Mouse (Mus musculus) left cerebral cortex, postnatal 25 days (tissue): ENCODE measurements around the gene Otulinl. TPM values are rescaled to one million over a fixed set of nuclear protein-coding genes. Genes with fewer than 3 reads are reported as not detected.
"Not testable (repeated sequence)": the region's sequence is repeated elsewhere in the genome, so short reads cannot be mapped to it uniquely, and the experiment has no call there.

Source experiments
- DNase-seq, 2 experiments: peaks; one replicate each; pipeline ENCODE4 v3.0.0; 2022; ENCODE audit warnings: low spot score in 2 of 2, mixed read lengths in 1 of 2
- intact Hi-C: fragments of 180-260 bp; cut with DNase I; formaldehyde crosslinking; loops from one replicate; pipeline ENCODE4 v1.15.1; 2025
- total RNA-seq, 2 experiments: library from RNA; stranded (reverse); gene quantifications; 2 replicates each; pipeline ENCODE4 v1.2.3; 2021

The Otulinl gene
- 10 to 100 TPM; 32.3 to 38.7 TPM for total RNA-seq

DNA sequence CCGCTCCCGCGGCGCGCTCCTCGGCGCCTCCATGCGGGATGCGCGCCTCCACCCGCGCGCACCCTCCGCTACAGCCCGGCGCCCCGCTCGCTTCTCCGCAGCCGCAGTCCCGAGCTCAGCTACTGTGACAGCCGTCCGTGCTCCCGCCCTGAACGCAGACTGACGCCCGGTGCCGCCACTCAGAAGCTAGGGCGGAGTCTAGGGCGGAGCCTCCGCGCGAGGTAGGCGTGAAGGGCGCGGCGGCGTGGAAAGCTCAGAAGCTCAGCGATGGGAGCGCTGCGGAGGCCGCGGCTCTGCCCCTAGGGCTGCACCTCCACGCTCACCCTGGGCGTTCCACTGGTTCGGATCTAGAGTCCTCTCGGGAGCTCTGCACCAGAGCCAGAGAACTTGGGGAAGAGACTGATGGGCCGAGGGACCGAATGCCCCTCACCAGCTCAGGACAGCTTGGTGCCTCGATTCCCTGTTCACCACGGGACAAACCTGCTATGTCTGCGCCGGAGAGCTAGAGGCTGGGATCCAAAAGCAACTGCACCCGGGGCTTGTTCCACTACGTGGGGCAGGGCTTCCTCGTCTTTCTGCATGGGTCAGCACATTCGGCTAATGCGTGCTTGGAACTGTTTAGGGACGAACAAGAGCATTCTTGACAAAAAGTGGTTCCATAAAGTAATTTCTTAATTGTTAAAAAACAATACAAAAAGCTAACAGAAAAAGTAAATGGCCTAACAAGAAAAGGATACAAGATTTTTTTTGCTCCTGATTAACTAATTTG, at the start of gene Otulinl:
TSS of gene Otulinl (minus strand) at position 161 of the 769 bp plus-strand sequence.
- intact Hi-C loops, result no loop called here

DNA sequence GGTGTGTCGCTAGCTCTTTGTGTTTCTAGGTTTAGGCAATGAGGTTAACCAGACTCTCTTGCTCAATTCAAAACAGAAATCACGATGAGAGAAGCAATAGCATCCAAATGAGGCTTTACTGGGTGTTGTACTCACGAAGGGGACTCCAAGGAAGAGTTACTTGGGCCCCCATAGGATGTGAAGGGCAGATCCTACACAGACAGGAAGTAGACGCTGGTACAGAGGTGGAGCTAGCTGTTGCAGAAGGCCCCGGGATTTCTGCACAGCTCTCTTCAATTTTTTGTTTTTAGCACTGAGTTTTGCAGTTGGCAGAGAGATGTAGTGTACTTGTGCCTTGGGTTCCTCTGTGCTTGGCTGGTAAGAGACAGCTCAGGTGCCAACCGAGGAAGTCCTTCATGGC, 44.8 kb upstream of the Otulinl start:
- DNase-seq, result no peak
- intact Hi-C loops, result no loop called here

More for the DNA sequence above, at the start of gene Otulinl:
- DNase-seq, result peak; percentile 97 to 98

DNA sequence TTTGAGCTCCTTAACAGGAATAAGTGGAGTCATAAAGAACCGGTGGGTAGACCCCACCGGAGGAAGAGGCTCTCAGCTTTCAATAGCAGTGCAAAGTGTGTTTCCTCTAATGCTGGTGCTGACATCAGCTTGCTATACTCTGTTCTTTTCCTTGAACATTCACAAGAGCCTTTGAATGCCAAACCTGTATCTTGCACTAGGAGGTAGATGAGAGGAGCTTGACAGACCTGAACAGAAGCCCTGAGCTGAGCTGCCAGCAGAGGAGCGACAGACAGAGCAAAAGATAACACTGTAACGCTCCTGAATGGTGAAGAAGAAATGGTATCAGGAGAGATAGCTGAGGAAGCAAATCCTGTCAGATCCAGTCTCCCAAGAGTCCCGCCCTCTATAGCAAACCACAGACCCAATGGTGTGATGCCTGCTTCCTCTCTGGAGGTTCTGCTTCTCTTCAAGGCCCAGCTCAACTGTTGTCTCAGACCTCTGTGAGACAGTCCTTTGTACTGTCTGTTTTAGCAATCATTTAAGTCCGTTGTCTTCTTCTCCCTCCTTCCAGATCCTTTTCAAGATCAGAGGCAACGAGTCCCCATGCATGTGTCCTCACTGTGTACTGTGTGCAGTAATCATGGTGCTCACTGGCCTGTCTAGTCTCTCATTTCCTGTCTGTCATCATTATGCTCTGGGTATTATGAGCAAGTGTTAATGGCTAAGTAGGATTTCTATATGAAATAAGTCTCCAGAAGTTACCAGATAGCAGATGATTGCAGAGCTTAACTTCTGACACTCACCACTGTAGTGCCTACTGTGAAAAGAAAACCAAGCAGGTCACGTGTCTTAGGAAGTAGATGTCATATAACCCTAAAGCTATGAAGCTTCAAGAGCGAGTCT, 43.7 kb upstream of the Otulinl start:
- DNase-seq, result no peak
- intact Hi-C loops, result no loop called here

DNA sequence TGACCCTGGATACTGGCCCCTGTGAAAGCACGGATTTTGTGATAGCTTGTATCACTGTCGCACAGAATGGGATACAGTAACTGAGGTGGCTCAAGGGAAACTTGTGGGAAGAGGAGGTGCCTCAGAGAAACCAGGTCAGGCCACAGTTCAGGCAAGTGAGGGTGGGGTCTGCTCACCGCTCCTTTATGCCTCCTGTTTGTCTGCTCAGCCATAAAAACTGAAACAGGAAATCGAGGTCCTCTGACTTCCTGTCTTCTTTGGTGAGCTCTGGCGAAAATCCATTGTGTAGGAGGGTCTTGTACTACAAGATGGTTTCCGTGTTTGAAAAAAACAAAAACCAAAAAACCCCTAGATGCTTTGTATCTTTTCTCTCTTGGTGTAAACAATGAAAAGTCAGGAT, 42.9 kb upstream of the Otulinl start:
- no peak for DNase-seq
- intact Hi-C loops, result no loop called here

DNA sequence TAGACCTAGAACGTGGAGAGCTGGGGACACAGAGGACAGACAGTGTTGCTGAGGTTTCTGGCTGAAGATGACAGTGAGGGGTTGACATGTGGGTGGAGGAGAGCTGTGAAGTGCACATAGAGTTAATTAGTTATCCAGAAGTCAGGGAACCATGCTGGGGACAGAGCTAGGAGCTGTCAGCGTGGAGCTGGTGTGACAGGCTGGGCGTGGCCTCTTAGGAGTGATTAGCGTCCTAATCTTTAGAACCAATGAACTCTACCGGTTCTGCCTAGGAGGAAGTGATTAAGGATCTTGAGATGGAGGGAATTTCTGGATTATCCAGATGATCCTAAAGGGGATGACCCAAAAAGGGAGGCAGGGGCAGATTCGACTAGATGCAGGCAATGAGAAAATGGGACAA, 42.4 kb upstream of the Otulinl start:
- DNase-seq, result no peak
- intact Hi-C loops, result no loop called here

DNA sequence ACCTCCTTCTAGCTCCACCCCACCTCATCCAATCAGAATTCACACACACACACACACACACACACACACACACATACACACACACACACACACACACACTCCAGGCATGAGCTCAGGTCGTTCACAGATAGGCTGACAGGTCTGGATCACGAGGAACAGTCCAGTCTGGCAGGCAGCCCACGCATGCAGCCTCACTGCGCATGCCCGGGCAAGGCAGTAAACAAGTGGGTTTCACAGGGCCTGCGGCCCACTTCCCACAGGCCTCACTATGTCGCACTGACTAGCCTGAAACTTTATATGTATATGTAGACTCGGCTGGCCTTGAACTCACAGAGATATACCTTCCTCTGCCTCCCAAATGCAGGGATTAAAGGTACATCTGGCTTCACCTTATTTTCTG, 38.9 kb upstream of the Otulinl start:
- DNase-seq, intact Hi-C loops: not testable (repeated sequence)

DNA sequence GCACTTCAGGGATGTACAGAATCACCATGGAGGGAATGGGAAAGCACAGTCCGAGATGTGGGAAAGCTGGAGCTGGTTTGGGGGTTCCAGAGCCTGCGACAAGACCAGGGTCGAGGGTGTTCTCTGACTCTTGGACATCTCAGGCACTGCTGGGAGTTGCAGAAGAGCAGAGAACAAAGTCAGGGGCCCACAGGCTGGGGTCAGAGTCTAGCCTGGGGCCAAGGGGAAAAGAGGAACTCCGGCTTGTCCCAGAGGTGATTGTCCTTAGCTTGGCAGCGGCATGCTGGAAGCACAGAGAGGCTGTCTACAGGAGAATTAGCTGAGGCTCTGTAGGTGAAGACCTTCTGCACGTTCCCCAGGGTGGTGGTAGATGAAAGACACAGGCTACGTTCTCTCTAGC, 37.3 kb upstream of the Otulinl start:
- no peak for DNase-seq
- intact Hi-C loops, result loop anchor here (10.0 kb wide), 1 partner anchor 404 kb away; no protein-coding TSS in a partner anchor

DNA sequence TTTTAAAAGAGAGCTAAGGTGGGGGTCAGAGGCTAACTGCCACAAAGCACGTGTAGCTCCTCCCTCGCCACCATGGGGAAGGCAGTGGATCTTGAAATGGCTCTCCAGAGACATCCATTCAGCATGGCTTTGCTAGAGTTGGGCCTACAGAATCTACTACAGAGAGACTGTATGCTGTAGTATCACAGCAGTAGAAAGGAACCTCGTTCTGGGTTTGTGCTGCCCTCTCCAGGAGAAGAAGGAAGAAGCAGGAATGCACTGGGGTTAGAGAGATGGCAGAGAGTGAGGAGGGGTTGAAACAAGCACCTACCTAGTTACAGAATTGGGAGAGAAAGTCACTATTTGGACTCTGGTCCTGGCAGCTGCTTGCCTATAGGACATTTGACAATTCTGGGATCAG, 34.0 kb upstream of the Otulinl start:
- DNase-seq, result peak; percentile 65 to 83
- intact Hi-C loops, result loop anchor here (1.0 to 10.0 kb wide), 2 partner anchors 56 to 401 kb away; no protein-coding TSS in a partner anchor

DNA sequence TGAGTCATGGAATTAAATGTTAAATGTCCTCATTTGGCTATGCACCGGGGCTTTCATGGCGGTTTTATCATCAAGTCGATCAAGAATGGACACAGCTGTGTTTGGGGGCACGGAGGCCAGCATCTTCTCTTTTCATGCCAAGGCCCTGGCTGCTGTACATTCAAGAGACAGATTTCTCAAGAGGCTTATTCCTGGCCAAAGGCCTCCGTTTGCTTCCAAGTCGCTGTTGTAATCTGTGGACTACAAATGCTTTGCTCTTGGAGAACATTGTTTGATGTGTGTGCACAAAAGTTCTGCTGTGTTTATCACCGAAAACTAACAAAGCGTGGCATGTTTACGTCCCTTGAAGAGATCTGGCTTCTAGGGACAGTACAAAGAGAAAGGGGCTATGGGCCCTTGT, 29.3 kb upstream of the Otulinl start:
- intact Hi-C loops, result loop anchor here (10.0 kb wide), 1 partner anchor 396 kb away; no protein-coding TSS in a partner anchor
- no peak for DNase-seq

DNA sequence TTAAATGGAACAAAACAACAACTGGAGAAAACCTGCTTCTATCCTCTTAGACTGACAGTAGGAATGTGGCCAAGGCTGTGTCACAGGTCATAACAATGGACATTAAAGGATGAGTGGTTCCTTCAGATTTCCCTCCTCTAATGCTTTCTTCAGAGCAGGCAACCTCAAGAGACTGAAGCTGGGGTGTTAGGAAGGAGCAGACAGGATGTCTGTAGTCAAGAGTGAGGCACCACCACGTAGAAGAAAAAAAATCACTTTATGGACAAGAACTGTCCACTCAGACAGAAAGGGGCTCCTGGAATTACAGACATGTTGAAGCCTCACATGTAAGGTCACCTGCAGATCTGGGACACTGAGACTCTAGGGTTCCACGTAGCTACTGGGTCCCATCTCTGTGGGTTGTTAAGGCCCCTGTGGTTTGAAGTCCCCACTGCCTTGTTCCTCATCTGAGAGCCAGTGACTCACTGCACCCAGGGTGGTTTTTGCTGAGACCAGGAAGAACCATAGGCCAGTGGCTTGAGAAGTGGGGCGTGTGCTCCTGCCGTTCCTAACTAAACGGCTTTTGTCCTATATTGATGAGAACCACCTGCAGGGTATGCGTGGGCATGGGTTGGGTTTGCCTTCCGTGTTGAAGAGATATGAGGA, 27.7 kb upstream of the Otulinl start:
- no peak for DNase-seq
- intact Hi-C loops, result no loop called here

DNA sequence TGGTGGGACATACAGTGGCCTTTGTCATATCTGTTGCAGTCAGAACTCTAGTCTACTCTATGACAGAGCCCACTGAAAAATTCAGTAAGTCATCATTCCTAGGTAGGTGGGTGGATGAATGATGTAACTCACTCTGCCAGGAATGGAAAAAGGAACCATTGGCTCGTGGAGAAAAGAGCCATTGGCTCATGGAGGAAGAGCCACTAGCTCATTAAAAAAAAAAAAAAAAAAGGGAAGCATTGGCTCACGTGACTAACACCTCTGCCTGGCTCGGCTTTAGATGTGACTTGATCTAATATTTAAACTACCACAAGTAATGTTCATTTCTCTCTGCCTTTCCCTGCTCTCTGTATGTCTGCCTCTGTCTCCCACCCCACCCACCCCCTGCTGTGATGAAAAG, 27.1 kb upstream of the Otulinl start:
- DNase-seq, result no peak
- intact Hi-C loops, result no loop called here

DNA sequence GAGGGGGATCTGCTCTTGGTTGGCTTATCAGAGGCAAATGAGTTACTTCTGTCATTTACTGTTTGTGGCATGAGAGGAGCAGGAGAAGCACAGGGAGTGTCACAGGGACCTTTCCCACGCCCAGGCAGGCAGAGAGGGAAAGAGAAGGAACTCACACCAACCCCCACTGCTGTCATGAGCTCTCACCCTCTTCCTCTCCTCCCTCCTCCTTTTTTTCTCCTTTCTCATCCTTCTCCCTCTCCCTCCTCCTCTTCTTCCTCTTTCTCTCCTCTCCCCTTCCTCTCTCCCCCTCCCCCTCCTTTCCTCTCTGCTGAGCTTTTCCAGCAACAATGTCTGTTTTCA, 21.6 kb upstream of the Otulinl start:
- intact Hi-C loops, result no loop called here
- no peak for DNase-seq

DNA sequence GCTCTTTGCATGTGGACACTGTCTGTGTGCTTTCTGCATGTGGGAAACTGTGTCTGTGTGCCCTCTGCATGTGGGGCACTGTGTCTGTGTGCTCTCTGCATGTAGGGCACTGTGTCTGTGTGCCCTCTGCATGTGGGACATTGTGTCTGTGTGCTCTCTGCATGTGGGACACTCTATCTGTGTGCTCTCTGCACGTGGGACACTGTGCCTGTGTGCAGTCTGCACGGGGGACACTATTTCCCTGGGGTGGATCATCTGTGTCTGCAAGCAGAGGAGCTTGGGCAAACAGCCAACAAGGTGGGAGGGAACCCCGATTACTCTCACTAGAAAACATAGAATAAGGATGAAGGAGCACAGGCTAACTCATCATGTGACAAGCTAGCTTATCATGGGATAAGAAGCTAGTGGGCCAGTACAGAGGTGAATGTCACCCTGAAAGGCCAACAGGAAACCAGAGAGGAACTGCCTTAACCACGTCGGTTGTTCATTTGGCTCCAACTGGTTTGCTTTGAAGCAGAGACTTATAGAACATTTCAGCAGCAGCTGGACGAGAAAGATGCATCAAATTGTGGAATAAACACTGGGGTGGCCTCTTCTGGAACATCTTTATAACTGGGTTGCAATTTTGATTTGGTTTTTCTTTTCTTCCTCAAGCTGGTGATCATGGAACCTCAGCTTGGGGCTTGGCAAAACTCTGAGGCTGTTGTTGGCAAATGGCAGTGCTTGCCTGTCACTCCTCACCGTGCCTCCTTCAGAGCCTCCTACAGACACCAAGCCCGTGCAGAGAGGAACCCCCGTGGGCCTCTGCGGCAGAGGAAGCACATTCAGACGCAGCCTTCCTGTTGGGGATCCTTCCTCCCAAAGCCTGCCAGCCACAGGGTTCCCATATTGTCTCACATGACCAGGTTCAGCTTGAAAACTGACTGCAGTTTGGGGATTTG, 20.9 kb upstream of the Otulinl start:
- peak; percentile 49 to 77 for DNase-seq
- intact Hi-C loops, result no loop called here

DNA sequence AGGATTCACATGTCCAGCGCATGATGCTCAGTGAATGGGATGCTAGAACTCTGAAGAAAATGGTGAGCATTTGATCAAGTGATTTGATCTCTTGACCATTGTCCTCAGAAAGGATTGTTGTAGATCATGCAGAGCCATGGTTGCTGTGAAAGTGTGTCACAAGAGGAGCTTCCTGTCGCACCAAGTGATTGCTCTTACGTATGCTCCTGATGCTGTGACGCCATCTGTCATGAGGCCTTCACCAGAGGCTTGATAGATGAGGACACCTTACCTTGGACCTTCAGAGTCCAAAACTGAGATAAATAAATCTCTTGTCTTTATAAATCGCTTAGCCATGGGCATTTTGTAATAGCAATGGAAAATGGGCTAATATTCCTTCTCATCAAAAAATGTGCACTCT, 16.3 kb upstream of the Otulinl start:
- intact Hi-C loops, result no loop called here
- DNase-seq, result no peak

DNA sequence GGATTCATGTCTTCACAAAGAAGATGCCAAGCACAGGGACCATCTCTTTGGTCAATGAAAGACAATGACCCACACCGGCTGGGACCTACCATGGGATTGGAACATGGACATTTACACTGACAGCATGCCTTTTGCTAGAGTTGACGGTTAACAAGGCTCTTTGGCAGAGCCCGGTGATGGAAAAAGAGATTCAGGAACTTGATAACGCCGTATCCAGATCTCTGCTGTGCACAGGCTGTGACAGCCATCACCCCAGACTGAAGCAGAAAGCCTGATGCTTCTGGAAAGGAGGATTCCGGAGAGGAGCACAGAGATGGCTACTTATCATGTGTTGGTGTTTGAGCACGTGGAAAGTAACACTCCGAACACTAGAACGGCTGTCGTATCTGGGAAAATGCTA, 11.9 kb upstream of the Otulinl start:
- intact Hi-C loops, result no loop called here
- DNase-seq, result no peak

DNA sequence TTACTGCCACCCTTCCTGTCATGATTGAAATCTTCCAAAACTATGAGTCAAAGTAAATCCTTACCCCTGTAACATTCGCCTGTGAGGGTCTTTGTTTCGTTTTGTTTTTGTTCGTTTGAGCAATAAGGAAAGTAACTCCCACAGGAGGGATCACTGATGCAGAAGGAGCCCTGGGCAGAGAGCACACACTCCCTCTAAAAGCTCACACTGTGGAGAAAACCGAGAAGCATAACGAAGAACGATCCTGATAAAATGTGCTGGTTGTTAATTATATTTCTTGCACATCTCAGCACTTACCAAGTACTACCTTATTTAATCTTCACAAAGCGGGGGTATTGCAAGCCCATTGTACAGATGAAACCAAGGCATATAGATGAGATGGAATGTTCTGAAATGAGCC, 10.8 kb upstream of the Otulinl start:
- DNase-seq, result no peak
- intact Hi-C loops, result no loop called here

DNA sequence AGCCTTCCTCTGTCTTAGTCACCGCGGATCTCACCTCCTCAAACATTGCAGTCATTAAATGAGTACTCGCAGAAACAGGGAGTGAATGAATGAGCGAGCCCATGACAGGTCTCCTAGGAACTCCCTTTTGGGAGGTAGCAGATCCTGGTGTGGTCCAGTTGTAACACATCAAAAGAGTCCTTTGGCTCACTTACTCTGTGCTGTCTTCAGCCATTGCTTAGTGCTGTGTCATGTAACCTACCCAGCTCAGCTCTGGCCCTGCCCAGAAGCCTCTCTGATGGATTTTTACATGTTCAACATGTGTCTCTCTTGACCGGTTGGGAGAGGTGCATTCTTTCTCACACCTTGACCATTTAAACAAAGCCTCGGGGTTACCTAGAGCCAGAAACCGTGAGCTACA, 9.8 kb upstream of the Otulinl start:
- no peak for DNase-seq

DNA sequence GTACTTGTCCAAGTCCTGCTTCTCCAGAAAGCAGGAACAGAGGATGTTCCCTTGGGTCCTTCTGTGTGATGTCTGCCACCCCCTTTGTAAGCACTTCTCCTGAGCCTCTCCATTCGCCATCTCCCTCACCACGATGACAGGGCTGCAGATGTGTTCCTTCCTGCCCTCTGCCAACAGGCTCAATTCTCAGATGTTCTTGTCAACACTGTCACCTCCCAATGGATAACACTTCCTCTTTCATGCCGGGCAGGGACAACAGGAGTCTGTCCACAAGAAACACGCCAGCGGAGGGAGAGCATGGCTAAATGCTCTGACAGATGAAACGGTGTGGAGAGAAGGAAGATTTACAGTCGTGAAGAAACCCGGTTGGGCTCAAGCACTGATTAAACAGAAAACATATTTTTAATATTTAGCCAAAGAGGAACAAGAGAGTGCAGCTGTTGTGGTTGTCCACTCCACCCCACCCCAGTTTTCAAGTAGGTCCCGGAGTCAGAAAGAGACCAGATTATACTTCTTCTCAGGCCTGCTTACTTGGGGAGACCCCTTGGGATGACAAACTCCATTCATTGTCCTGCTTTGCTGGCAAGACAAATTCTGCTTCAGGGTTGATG, 6.8 kb upstream of the Otulinl start:
- DNase-seq, result no peak
- intact Hi-C loops, result no loop called here

More for the DNA sequence above, 9.8 kb upstream of the Otulinl start:
- intact Hi-C loops, result no loop called here

DNA sequence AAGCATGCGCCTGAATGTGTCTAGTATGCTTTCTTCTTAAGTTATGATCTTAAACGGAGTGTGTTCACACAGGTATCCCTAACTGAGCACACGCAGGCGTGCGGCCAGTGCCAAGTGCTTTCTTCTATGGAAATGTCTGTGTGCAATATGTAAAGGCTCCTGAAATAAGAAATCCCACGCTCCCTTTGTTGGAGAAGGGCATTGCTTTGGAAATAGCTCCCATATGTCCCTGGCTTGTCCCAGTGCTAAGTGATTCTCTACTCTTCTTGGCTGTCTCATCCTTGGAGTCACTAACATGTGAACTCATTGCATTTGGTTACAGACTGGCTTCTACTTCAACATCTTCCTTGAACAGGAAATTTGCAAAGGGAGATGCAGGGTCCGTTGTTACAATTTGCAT, 3.4 kb upstream of the Otulinl start:
- intact Hi-C loops, result no loop called here
- peak in 1 of 2 experiments; percentile 81 for DNase-seq
